8 mouse cellular contexts compared by ENCODE assay signal in the genomic region with DNA sequence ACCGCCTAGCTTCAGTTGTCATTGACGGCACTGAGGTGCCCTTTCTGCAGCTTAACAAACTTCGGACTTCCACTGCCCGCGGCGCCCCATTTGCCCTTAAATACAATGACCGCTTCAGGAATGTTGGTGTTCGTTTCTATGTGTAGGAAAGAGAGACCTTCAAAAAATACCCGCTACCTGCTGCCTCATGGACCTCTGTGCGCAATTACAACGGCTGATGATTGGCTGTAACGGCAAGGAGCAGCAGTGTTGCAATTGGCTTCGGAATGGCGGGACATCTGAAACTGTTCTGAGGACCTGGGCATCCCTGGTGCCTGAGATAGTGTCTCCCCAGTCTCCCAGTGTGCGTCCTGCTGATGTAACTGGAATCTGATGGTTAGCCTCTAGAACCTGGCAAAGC. TPM values are rescaled to one million over a fixed set of nuclear protein-coding genes. Genes with fewer than 3 reads are reported as not detected.
DNase-seq lines count a peak whose midpoint lies in the region; ATAC-seq and TF ChIP-seq lines count a peak whose summit lies in the region.

No protein-coding gene starts in this region.

- peaks cover 13% of the 10 kb centered on the region; the same call in 1 of the 2 replicates for H3K4me1 ChIP-seq in kidney, postnatal 0 days (replicated peaks; ENCODE audit: insufficient read depth, low read length)
- H3K4me1 ChIP-seq in liver, embryonic 12.5 days, result peaks cover 22% of the 10 kb centered on the region

- peak overlapping the region; percentile 85 for H3K4me3 ChIP-seq in kidney, postnatal 0 days (replicated peaks; ENCODE audit: low read depth, low read length)
- peak overlapping the region; percentile 88 for H3K4me3 ChIP-seq in liver, embryonic 12.5 days

- no peaks in the 10 kb centered on the region for H3K36me3 ChIP-seq in kidney, postnatal 0 days (ENCODE audit: insufficient read depth, low read length)
- H3K36me3 ChIP-seq in liver, embryonic 12.5 days, result peaks cover 14% of the 10 kb centered on the region

- H3K27me3 ChIP-seq in kidney, postnatal 0 days (ENCODE audit: insufficient read depth, low read length), result no peaks in the 10 kb centered on the region
- peaks cover 25% of the 10 kb centered on the region for H3K27me3 ChIP-seq in liver, embryonic 12.5 days (replicated peaks)

- no peaks in the 10 kb centered on the region for H3K9me3 ChIP-seq in kidney, postnatal 0 days (replicated peaks; ENCODE audit: low read length)
- H3K9me3 ChIP-seq in liver, embryonic 12.5 days (replicated peaks), result no peaks in the 10 kb centered on the region

- DNase-seq in gastrocnemius, adult 18-20 months (ENCODE audit: low spot score), result peak; percentile 9
- no peak for DNase-seq in gastrocnemius, postnatal 4 days (ENCODE audit: low spot score in 2 of 2)
- DNase-seq in cerebellum, adult 9-10 months, result peak; percentile 37
- DNase-seq in frontal cortex, postnatal 36 days (ENCODE audit: low spot score in 2 of 2), result peak; percentile 42 to 43
- DNase-seq in kidney, postnatal 0 days (ENCODE audit: low spot score), result peak; percentile 25
- peak; percentile 12 to 22 for DNase-seq in natural killer cell, adult 2 months (ENCODE audit: low spot score in 2 of 2)
- DNase-seq in gastrocnemius, adult 8-10 months (ENCODE audit: low spot score in 2 of 2), result no peak

- H3K4me2 ChIP-seq in kidney, postnatal 0 days (ENCODE audit: low read length), result peak overlapping the region; percentile 96
- H3K4me2 ChIP-seq in liver, embryonic 12.5 days, result peak overlapping the region; percentile 92

- WGBS in kidney, postnatal 0 days, result 3% methylated on average over 15 of the region's 15 CpGs
- WGBS in liver, embryonic 12.5 days (ENCODE audit: insufficient replicate concordance), result 1% methylated on average over 15 of the region's 15 CpGs

- ATAC-seq in kidney, postnatal 0 days (replicated peaks; ENCODE audit: low FRiP score, low read depth), result no peak
- ATAC-seq in liver, embryonic 12.5 days, result peak; percentile 64

- peak overlapping the region; percentile 86 for H3K9ac ChIP-seq in kidney, postnatal 0 days (ENCODE audit: low read depth, low read length)
- H3K9ac ChIP-seq in liver, embryonic 12.5 days, result peak overlapping the region; percentile 86

- peak overlapping the region; percentile 75; the same call in 1 of the 2 replicates for H3K27ac ChIP-seq in kidney, postnatal 0 days
- no peak overlapping the region for H3K27ac ChIP-seq in liver, embryonic 12.5 days

- no peak for TF ChIP-seq CTCF in kidney, postnatal 0 days (IDR thresholded peaks at IDR 0.05; ENCODE audit: low read depth)

RNA-seq across cellular contexts. Expression of a gene that starts 0.4 kb away (rescaled TPM):
- 1 to 10 TPM; 1.4 to 2.1 TPM for total RNA-seq in gastrocnemius, adult 18-20 months (2021)
- total RNA-seq in gastrocnemius, postnatal 4 days (2021), result 1 to 10 TPM; 6.6 to 9.1 TPM
- 29.7 and 31.9 TPM in 2 replicates for polyA plus RNA-seq in kidney, postnatal 0 days (2015; fragmentation: Nextera tagmentation; extraction: Ambion mirVana)
- 11.0 and 11.6 TPM in 2 replicates for polyA plus RNA-seq in liver, embryonic 12.5 days (2016; fragmentation: Nextera tagmentation; extraction: Ambion mirVana)
- total RNA-seq in gastrocnemius, adult 8-10 months (2022), result 1 to 10 TPM; 1.3 to 3.4 (median 2.2) TPM

RNA-seq across cellular contexts. Expression of a gene that starts 15.6 kb away (rescaled TPM):
- total RNA-seq in gastrocnemius, adult 18-20 months (2021), result 1 to 10 TPM; 1.6 to 1.9 TPM
- 1 to 10 TPM; 4.6 to 5.0 TPM for total RNA-seq in gastrocnemius, postnatal 4 days (2021)
- polyA plus RNA-seq in kidney, postnatal 0 days (2015; fragmentation: Nextera tagmentation; extraction: Ambion mirVana), result 5.6 and 6.7 TPM in 2 replicates
- polyA plus RNA-seq in liver, embryonic 12.5 days (2016; fragmentation: Nextera tagmentation; extraction: Ambion mirVana), result 2.4 and 2.5 TPM in 2 replicates
- total RNA-seq in gastrocnemius, adult 8-10 months (2022), result 1 to 10 TPM; 1.4 to 2.3 (median 1.9) TPM

RNA-seq across cellular contexts. Expression of a gene that starts 26.7 kb away (rescaled TPM):
- total RNA-seq in gastrocnemius, adult 18-20 months (2021), result under 1 TPM; 0.76 to 0.82 TPM
- 1 to 10 TPM; 3.3 to 3.4 TPM for total RNA-seq in gastrocnemius, postnatal 4 days (2021)
- polyA plus RNA-seq in kidney, postnatal 0 days (2015; fragmentation: Nextera tagmentation; extraction: Ambion mirVana), result 4.8 and 5.0 TPM in 2 replicates
- 3.1 and 3.3 TPM in 2 replicates for polyA plus RNA-seq in liver, embryonic 12.5 days (2016; fragmentation: Nextera tagmentation; extraction: Ambion mirVana)
- total RNA-seq in gastrocnemius, adult 8-10 months (2022), result 1 to 10 TPM in 3 of 4 experiments, under 1 TPM in 1; 0.88 to 1.3 (median 1.2) TPM

RNA-seq across cellular contexts. Expression of a gene that starts 28.8 kb away (rescaled TPM):
- 1 to 10 TPM; 1.7 to 1.8 TPM for total RNA-seq in gastrocnemius, adult 18-20 months (2021)
- 1 to 10 TPM; 4.7 to 5.5 TPM for total RNA-seq in gastrocnemius, postnatal 4 days (2021)
- 6.5 and 7.4 TPM in 2 replicates for polyA plus RNA-seq in kidney, postnatal 0 days (2015; fragmentation: Nextera tagmentation; extraction: Ambion mirVana)
- polyA plus RNA-seq in liver, embryonic 12.5 days (2016; fragmentation: Nextera tagmentation; extraction: Ambion mirVana), result 1.7 and 1.8 TPM in 2 replicates
- 1 to 10 TPM; 1.6 to 2.2 (median 1.7) TPM for total RNA-seq in gastrocnemius, adult 8-10 months (2022)

RNA-seq across cellular contexts. Expression of a gene that starts 35.3 kb away (rescaled TPM):
- total RNA-seq in gastrocnemius, adult 18-20 months (2021), result 1 to 10 TPM; 1.8 to 2.2 TPM
- total RNA-seq in gastrocnemius, postnatal 4 days (2021), result 1 to 10 TPM; 2.8 to 3.3 TPM
- 4.8 and 5.6 TPM in 2 replicates for polyA plus RNA-seq in kidney, postnatal 0 days (2015; fragmentation: Nextera tagmentation; extraction: Ambion mirVana)
- polyA plus RNA-seq in liver, embryonic 12.5 days (2016; fragmentation: Nextera tagmentation; extraction: Ambion mirVana), result 2.1 and 2.4 TPM in 2 replicates
- 1 to 10 TPM; 1.5 to 2.5 (median 2.1) TPM for total RNA-seq in gastrocnemius, adult 8-10 months (2022)

Comparison
In these comparisons a context has a peak if more than half of its experiments do, and no peak if none do; other contexts are left out.
1. DNase-seq: peak in gastrocnemius, adult 18-20 months (single experiment), cerebellum, adult 9-10 months (single experiment), frontal cortex, postnatal 36 days (2 of 2), kidney, postnatal 0 days (single experiment) and natural killer cell, adult 2 months (2 of 2); none in gastrocnemius, postnatal 4 days (0 of 2) and gastrocnemius, adult 8-10 months (0 of 2).